Mouse (Mus musculus) gastrocnemius, adult 8-10 months (tissue): ENCODE measurements around the gene Olfr54. TPM values are rescaled to one million over a fixed set of nuclear protein-coding genes. Genes with fewer than 3 reads are reported as not detected.

Experiments used
- total RNA-seq, 4 experiments: library from RNA; stranded (reverse); gene quantifications; 2 replicates each; pipeline ENCODE4 v1.2.4; 2022

Gene Olfr54
- total RNA-seq, 4 experiments from 2014 or later, result not detected

Other genes starting within 250 kb of the Olfr54 start
- gene Zfp354c, start 186.5 kb upstream of the Olfr54 start, total RNA-seq, result 1 to 10 TPM; 3.1 to 4.4 (median 3.6) TPM
- gene Zfp879, start 172.7 kb upstream of the Olfr54 start, total RNA-seq, result 1 to 10 TPM; 2.1 to 2.4 (median 2.2) TPM
- not detected for gene Grm6, start 163.6 kb upstream of the Olfr54 start, total RNA-seq
- gene Zfp454, start 126.6 kb upstream of the Olfr54 start, total RNA-seq, result 1 to 10 TPM; 1.8 to 2.1 (median 1.9) TPM
- 1 to 10 TPM; 3.8 to 4.8 (median 4.2) TPM for gene Zfp2, start 98.1 kb upstream of the Olfr54 start, total RNA-seq
- gene Zfp354b, start 82.6 kb upstream of the Olfr54 start, total RNA-seq, result 1 to 10 TPM; 1.6 to 2.3 (median 2.2) TPM
- not detected for gene 4933414I15Rik, start 70.5 kb upstream of the Olfr54 start, total RNA-seq
- not detected for gene Prop1, start 60.5 kb upstream of the Olfr54 start, total RNA-seq
- gene Olfr1378, start 47.7 kb upstream of the Olfr54 start, total RNA-seq, result not detected
- not detected for gene Olfr1377, start 32.3 kb upstream of the Olfr54 start, total RNA-seq
- gene Olfr51, start 10.6 kb upstream of the Olfr54 start, total RNA-seq, result not detected
- gene Olfr1375, start 33.9 kb downstream of the Olfr54 start, total RNA-seq, result not detected
- 1 to 10 TPM; 3.3 to 4.7 (median 3.5) TPM for gene Zfp354a, start 45.0 kb downstream of the Olfr54 start, total RNA-seq
- not detected for gene Gm12569, start 206.2 kb downstream of the Olfr54 start, total RNA-seq
- 10 to 100 TPM; 38.9 to 51.8 (median 45.9) TPM for gene Clk4, start 247.5 kb downstream of the Olfr54 start, total RNA-seq
- gene BC049762, start 248.8 kb downstream of the Olfr54 start, total RNA-seq, result not detected